Mouse (Mus musculus) left cerebral cortex, adult 8-10 months (tissue): ENCODE results near the gene Usp19. TPM values are rescaled to one million over a fixed set of nuclear protein-coding genes. Genes with fewer than 3 reads are reported as not detected.
A peak's percentile ranks its signal among the peaks of the same experiment; 100 is the strongest.

ENCODE experiments used
- DNase-seq, 2 experiments: peaks; one replicate each; pipeline ENCODE4 v3.0.0; 2022; ENCODE audit warnings: low spot score in 2 of 2
- total RNA-seq, 4 experiments: library from RNA; stranded (reverse); gene quantifications; 2 replicates each; pipeline ENCODE4 v1.2.4; 2022

Usp19 gene
- total RNA-seq, result 100 to 1,000 TPM; 116 to 140 (median 127) TPM

GRCm38 (mm10) chr9:108490559-108491285 is at the start of gene Usp19:
Gene Usp19 (plus strand): TSS chr9:108490602.
- peak; percentile 76 to 97 for DNase-seq

GRCm38 (mm10) chr9:108441236-108441919 is 49.0 kb upstream of the Usp19 start:
- DNase-seq, result peak in 1 of 2 experiments; percentile 63

GRCm38 (mm10) chr9:108445125-108445524 is 45.3 kb upstream of the Usp19 start:
- no peak for DNase-seq

GRCm38 (mm10) chr9:108449860-108450259 is 40.5 kb upstream of the Usp19 start:
- peak in 1 of 2 experiments; percentile 64 for DNase-seq

- peak in 1 of 2 experiments; percentile 80 for DNase-seq
These were observed 39.9 kb upstream of the Usp19 start for GRCm38 (mm10) chr9:108450292-108451169.

- no peak for DNase-seq
These were observed 39.3 kb upstream of the Usp19 start for GRCm38 (mm10) chr9:108451170-108451493.

- DNase-seq, result no peak
These were observed 38.8 kb upstream of the Usp19 start for GRCm38 (mm10) chr9:108451519-108452160.

GRCm38 (mm10) chr9:108452291-108452906 is 38.0 kb upstream of the Usp19 start:
- DNase-seq, result peak; percentile 69 to 76

- no peak for DNase-seq
These were observed 37.5 kb upstream of the Usp19 start for GRCm38 (mm10) chr9:108452911-108453310.

GRCm38 (mm10) chr9:108453458-108453857 is 36.9 kb upstream of the Usp19 start:
- DNase-seq, result no peak

- no peak for DNase-seq
These were observed 36.0 kb upstream of the Usp19 start for GRCm38 (mm10) chr9:108454429-108454828.

GRCm38 (mm10) chr9:108455747-108456571 is 34.4 kb upstream of the Usp19 start:
- no peak for DNase-seq

GRCm38 (mm10) chr9:108456953-108457352 is 33.4 kb upstream of the Usp19 start:
- no peak for DNase-seq

- no peak for DNase-seq
These were observed 30.5 kb upstream of the Usp19 start for GRCm38 (mm10) chr9:108459939-108460318.

- DNase-seq, result peak; percentile 79 to 89
These were observed 29.9 kb upstream of the Usp19 start, which contains the start of gene Ccdc71 for GRCm38 (mm10) chr9:108460319-108461178. Gene Ccdc71 (plus strand): TSS chr9:108460527.

- DNase-seq, result no peak
These were observed 29.2 kb upstream of the Usp19 start, which contains the start of gene Klhdc8b for GRCm38 (mm10) chr9:108461181-108461631. Gene Klhdc8b (minus strand): TSS chr9:108461581.

GRCm38 (mm10) chr9:108461675-108462074 is 28.7 kb upstream of the Usp19 start:
- no peak for DNase-seq

GRCm38 (mm10) chr9:108462192-108462591 is 28.2 kb upstream of the Usp19 start:
- DNase-seq, result no peak

- no peak for DNase-seq
These were observed 26.7 kb upstream of the Usp19 start for GRCm38 (mm10) chr9:108463713-108464112.
